Mouse (Mus musculus) embryonic facial prominence, embryonic 12.5 days (tissue): Measurements from ENCODE around the gene 4931428F04Rik. TPM values are rescaled to one million over a fixed set of nuclear protein-coding genes. Genes with fewer than 3 reads are reported as not detected.
A peak's percentile ranks its signal among the peaks of the same experiment; 100 is the strongest.

Experiments used
- ATAC-seq: fragments of 200-750 bp; cut with Nextera tagmentation; 2 replicates; pipeline ENCODE4 v1.8.0; 2017; ENCODE audit not compliant: insufficient number of reproducible peaks, insufficient read depth, low FRiP score, low TSS enrichment
- H3K27ac ChIP-seq: fragments of 300-500 bp; sonication (generic); 2 replicates; pipeline ENCODE4 v1.5.1; 2016; ENCODE audit warnings: mild to moderate bottlenecking
- H3K27me3 ChIP-seq: fragments of 300-500 bp; sonication (generic); 2 replicates; pipeline ENCODE4 v1.6.1; 2016; ENCODE audit warnings: mild to moderate bottlenecking, moderate library complexity
- H3K36me3 ChIP-seq: fragments of 300-500 bp; sonication (generic); 2 replicates; pipeline ENCODE4 v1.6.1; 2016; ENCODE audit warnings: mild to moderate bottlenecking
- H3K4me1 ChIP-seq: fragments of 300-500 bp; sonication (generic); 2 replicates; pipeline ENCODE4 v1.6.1; 2016
- H3K4me2 ChIP-seq: fragments of 300-500 bp; sonication (generic); replicated peaks from 2 replicates; pipeline ENCODE4 v1.6.1; 2016; ENCODE audit warnings: mild to moderate bottlenecking, moderate library complexity
- H3K4me3 ChIP-seq: fragments of 300-500 bp; sonication (generic); 2 replicates; pipeline ENCODE4 v1.5.1; 2016; ENCODE audit warnings: mild to moderate bottlenecking
- H3K9ac ChIP-seq: fragments of 300-500 bp; sonication (generic); 2 replicates; pipeline ENCODE4 v1.6.1; 2016; ENCODE audit warnings: mild to moderate bottlenecking, moderate library complexity
- H3K9me3 ChIP-seq: fragments of 300-500 bp; sonication (generic); 2 replicates; pipeline ENCODE4 v1.6.1; 2016; ENCODE audit warnings: mild to moderate bottlenecking, moderate library complexity
- WGBS: fragments of 180-500 bp; shearing (Covaris S2); methylation state at CpG from one replicate; pipeline ENCODE4 v1.1.7; 2016; 5-methylcytosine and 5-hydroxymethylcytosine counted together
- microRNA counts: library from miRNA; unstranded; fragments of <30 nt; microRNA quantifications from one replicate; lab custom pipeline; 2017
- microRNA-seq: library from miRNA; unstranded; fragments of <30 nt; microRNA quantifications from one replicate; pipeline ENCODE4, GENCODE M21; 2017
- polyA plus RNA-seq: library from polyadenylated mRNA; unstranded; fragments of >200 nt; fragmentation: Nextera tagmentation; extraction: Ambion mirVana; gene quantifications from 2 replicates; pipeline ENCODE4 v1.2.1, GENCODE M21; 2016

The 4931428F04Rik gene
- polyA plus RNA-seq, 1 experiment from 2014 or later, result 24.2 TPM

DNA sequence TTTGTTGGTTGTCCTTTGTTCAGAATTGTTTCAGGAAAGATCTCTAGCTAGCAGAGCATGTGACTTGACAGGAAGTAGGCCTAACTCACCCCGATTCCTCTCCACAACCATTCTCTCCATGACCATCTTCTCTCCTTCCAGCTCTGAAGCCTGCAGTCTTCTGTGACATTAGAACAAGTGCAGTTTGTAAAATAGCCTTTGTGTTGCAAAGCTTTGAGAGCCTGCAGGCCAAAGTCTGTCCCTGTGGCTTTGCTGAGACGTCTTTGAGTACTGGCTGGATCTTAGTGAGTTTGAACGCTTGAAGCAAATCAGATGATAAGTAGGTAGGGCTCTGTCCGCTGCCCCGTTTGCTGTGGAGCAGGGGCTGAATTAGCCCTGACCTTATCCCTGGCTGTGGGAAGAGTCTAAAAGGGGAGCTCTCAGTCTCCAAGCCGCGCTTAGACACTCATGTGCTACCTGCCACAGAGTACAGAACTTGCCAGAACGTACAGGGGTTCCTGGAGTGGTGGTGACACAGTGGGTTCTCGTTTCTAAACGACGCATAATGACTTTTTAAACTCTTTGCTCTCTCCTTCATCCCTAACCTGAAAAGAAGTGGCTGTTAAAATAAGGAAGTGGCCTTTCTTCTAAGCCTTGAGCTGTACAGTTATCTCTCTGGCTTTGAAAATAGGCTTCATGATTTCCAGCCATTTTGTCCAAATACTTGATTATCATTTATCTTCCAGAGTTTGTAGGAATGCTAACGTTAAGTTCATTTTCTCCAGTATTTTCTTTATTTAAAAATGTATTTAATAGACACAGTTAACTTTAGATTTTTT is 58.0 kb downstream of the 4931428F04Rik start:
- H3K9me3 ChIP-seq, result no peaks in the 10 kb centered on the region
- WGBS, result 84% methylated on average over 12 of the region's 12 CpGs
- peaks cover 13% of the 10 kb centered on the region; the same call in 1 of the 2 replicates for H3K36me3 ChIP-seq
- no peak overlapping the region for H3K4me2 ChIP-seq
- H3K4me3 ChIP-seq, result no peak overlapping the region
- H3K27me3 ChIP-seq, result no peaks in the 10 kb centered on the region
- H3K27ac ChIP-seq, result no peak overlapping the region
- ATAC-seq, result no peak
- no peak overlapping the region for H3K9ac ChIP-seq
- H3K4me1 ChIP-seq, result no peaks in the 10 kb centered on the region

MicroRNA genes within 50 kb of the gene (microRNA counts, 519-probe panel; counts per million panel counts)
- 2,275 counts per million, percentile 68 among the panel's probes with 10 or more counts for microRNA mmu-miR-328 (lab: Ali Mortazavi, UCI)

Small RNA genes lying within 50 kb of the gene (microRNA-seq; reads per million reads assigned to microRNA genes)
- gene Gm27320 (not detected), gene Mir328 (179 reads per million, percentile 60 among the genes with 10 or more reads in this experiment)

Other genes starting within 250 kb of the 4931428F04Rik start
- gene Ces3a, start 241.3 kb downstream of the 4931428F04Rik start, polyA plus RNA-seq, result not detected in 2 replicates
- not detected in 2 replicates for gene Ces3b, start 206.1 kb downstream of the 4931428F04Rik start, polyA plus RNA-seq
- not detected in 2 replicates for gene Ces4a, start 158.1 kb downstream of the 4931428F04Rik start, polyA plus RNA-seq
- gene Cbfb, start 119.2 kb downstream of the 4931428F04Rik start, polyA plus RNA-seq, result 120 and 124 TPM in 2 replicates
- 26.3 and 26.7 TPM in 2 replicates for gene D230025D16Rik, start 64.7 kb downstream of the 4931428F04Rik start, polyA plus RNA-seq
- 7.1 and 9.1 TPM in 2 replicates for gene B3gnt9, start 34.7 kb downstream of the 4931428F04Rik start, polyA plus RNA-seq
- 17.4 and 18.7 TPM in 2 replicates for gene Tradd, start 25.3 kb downstream of the 4931428F04Rik start, polyA plus RNA-seq
- gene Fbxl8, start 25.2 kb downstream of the 4931428F04Rik start, polyA plus RNA-seq, result 1.2 and 1.4 TPM in 2 replicates
- 0.36 TPM in 1 of 2 replicates, not detected in the other for gene Hsf4, start 20.1 kb downstream of the 4931428F04Rik start, polyA plus RNA-seq
- gene Nol3, start 13.7 kb downstream of the 4931428F04Rik start, polyA plus RNA-seq, result 2.1 and 2.4 TPM in 2 replicates
- gene Exoc3l, start 6.2 kb upstream of the 4931428F04Rik start, polyA plus RNA-seq, result 12.8 and 15.2 TPM in 2 replicates
- gene E2f4, start 7.8 kb upstream of the 4931428F04Rik start, polyA plus RNA-seq, result 81.1 and 82.3 TPM in 2 replicates
- gene Elmo3, start 15.7 kb upstream of the 4931428F04Rik start, polyA plus RNA-seq, result 3.4 and 4.2 TPM in 2 replicates
- gene Lrrc29, start 36.4 kb upstream of the 4931428F04Rik start, polyA plus RNA-seq, result 1.6 and 1.8 TPM in 2 replicates
- gene Tmem208, start 36.5 kb upstream of the 4931428F04Rik start, polyA plus RNA-seq, result 103 and 106 TPM in 2 replicates
- 2.3 TPM in 2 replicates for gene Fhod1, start 58.1 kb upstream of the 4931428F04Rik start, polyA plus RNA-seq
- 5.9 and 7.4 TPM in 2 replicates for gene Slc9a5, start 59.0 kb upstream of the 4931428F04Rik start, polyA plus RNA-seq
- gene Plekhg4, start 83.4 kb upstream of the 4931428F04Rik start, polyA plus RNA-seq, result 0.69 and 0.74 TPM in 2 replicates
- gene Kctd19, start 123.6 kb upstream of the 4931428F04Rik start, polyA plus RNA-seq, result not detected in 2 replicates
- gene Lrrc36, start 123.7 kb upstream of the 4931428F04Rik start, polyA plus RNA-seq, result 0.18 and 0.31 TPM in 2 replicates
- gene Tppp3, start 181.7 kb upstream of the 4931428F04Rik start, polyA plus RNA-seq, result 44.6 and 51.1 TPM in 2 replicates
- 38.3 and 41.8 TPM in 2 replicates for gene Zdhhc1, start 207.0 kb upstream of the 4931428F04Rik start, polyA plus RNA-seq
- 6.1 and 6.6 TPM in 2 replicates for gene Hsd11b2, start 228.9 kb upstream of the 4931428F04Rik start, polyA plus RNA-seq